Mouse (Mus musculus) lung, embryonic 14.5 days (tissue): ENCODE measurements at regions not wholly inside any gene's neighbourhood (a gene's known extent, or its start where the extent isn't known, plus 50 kb on each side); places are given as distances from the start of the nearest gene placed in this dataset.

Experiments used
- ATAC-seq: fragments of 200-750 bp; cut with Nextera tagmentation; 2 replicates; pipeline ENCODE4 v1.8.0; 2017; ENCODE audit warnings: mild to moderate bottlenecking, moderate TSS enrichment, moderate library complexity; ENCODE audit not compliant: insufficient read depth
- DNase-seq: peaks from one replicate; pipeline ENCODE4 v3.0.0-alpha.2; 2015
- H3K27ac ChIP-seq: fragments of 300-500 bp; sonication (generic); 2 replicates; pipeline ENCODE4 v1.5.1; 2014; ENCODE audit warnings: low read depth, mild to moderate bottlenecking, moderate library complexity
- H3K27me3 ChIP-seq: fragments of 300-500 bp; sonication (generic); 2 replicates; pipeline ENCODE4 v1.6.1; 2014; ENCODE audit warnings: low read length, control low read depth; ENCODE audit not compliant: insufficient read depth
- H3K36me3 ChIP-seq: fragments of 300-500 bp; sonication (generic); 2 replicates; pipeline ENCODE4 v1.6.1; 2014; ENCODE audit warnings: control low read depth; ENCODE audit not compliant: insufficient read depth
- H3K4me1 ChIP-seq: fragments of 300-500 bp; sonication (generic); 2 replicates; pipeline ENCODE4 v1.6.1; 2014; ENCODE audit warnings: antibody characterized with exemption, control low read depth; ENCODE audit not compliant: insufficient read depth
- H3K4me2 ChIP-seq: fragments of 300-500 bp; sonication (generic); 2 replicates; pipeline ENCODE4 v1.6.1; 2014; ENCODE audit warnings: mild to moderate bottlenecking
- H3K4me3 ChIP-seq: fragments of 300-500 bp; sonication (generic); 2 replicates; pipeline ENCODE4 v1.5.1; 2014; ENCODE audit warnings: low read depth, low read length
- H3K9ac ChIP-seq: fragments of 300-500 bp; sonication (generic); 2 replicates; pipeline ENCODE4 v1.6.1; 2014
- H3K9me3 ChIP-seq: fragments of 300-500 bp; sonication (generic); 2 replicates; pipeline ENCODE4 v1.6.1; 2016; ENCODE audit warnings: low read depth, low read length, control low read depth
- CTCF ChIP-seq: IDR thresholded peaks from 2 replicates; pipeline ENCODE4 v1.5.1; 2016; ENCODE audit warnings: antibody characterized with exemption, low read depth
- WGBS: fragments of 180-500 bp; shearing (Covaris S2); extraction: QIAGEN DNeasy Blood & Tissue Kit; methylation state at CpG from one replicate; pipeline ENCODE4 v1.1.7; 2014; 5-methylcytosine and 5-hydroxymethylcytosine counted together

DNA sequence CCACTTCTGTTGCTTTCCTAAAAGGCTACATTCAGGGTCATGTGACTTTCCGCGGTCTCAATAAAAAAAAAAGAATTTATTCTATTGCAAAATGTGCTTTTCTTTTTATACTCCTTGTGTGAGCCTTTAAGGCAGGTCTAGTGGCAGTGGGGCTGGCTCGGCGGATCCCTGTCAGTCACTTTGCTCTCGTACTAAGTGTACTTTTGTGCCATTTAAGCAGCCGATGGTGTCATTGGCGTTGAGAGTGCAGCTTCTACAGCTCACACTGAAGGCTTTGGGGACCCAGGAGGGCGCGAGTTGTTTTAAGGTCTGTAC lies 313.1 kb downstream of the Mtx2 start:
- 28% methylated on average over 9 of the region's 9 CpGs for WGBS
- DNase-seq, result no peak
- H3K36me3 ChIP-seq, result no peaks in the 10 kb centered on the region
- no peaks in the 10 kb centered on the region for H3K4me1 ChIP-seq
- no peak for TF ChIP-seq CTCF
- no peak overlapping the region for H3K27ac ChIP-seq
- H3K9me3 ChIP-seq, result no peaks in the 10 kb centered on the region
- H3K9ac ChIP-seq, result no peak overlapping the region
- peaks cover 70% of the 10 kb centered on the region for H3K27me3 ChIP-seq
- no peak overlapping the region for H3K4me2 ChIP-seq
- ATAC-seq, result no peak
- no peak overlapping the region for H3K4me3 ChIP-seq

DNA sequence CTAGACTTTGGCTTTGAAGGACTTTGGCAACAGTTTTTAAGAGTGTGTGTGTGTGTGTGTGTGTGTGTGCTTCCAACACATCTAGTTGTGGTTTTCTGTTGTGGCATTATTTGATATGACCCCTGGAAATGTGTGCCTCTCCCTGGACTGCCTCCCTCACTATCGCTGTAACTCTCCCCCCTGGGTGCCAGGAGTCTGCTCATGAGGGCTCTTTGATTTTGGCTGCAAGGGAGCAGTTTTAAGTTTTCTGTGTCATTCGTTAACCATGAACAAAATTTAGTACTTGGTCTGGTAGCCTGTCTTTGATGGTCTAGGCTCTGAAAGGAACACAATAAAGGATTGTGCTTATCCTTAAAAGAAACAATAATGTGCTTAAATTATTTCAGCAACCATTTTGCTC lies 313.9 kb downstream of the Mtx2 start:
- WGBS, result 65% methylated on average over 2 of the region's 2 CpGs
- H3K27me3 ChIP-seq, result peaks cover 61% of the 10 kb centered on the region

GRCm38 (mm10) chr2:75142675-75143074 lies 317.1 kb downstream of the Mtx2 start:
- peaks cover 40% of the 10 kb centered on the region for H3K27me3 ChIP-seq

More for the DNA sequence above, 313.9 kb downstream of the Mtx2 start:
- ATAC-seq (no peak), DNase-seq (no peak)
- Histone ChIP-seq H3K27ac (no peak overlapping the region), H3K9ac (no peak overlapping the region), H3K4me3 (no peak overlapping the region), H3K4me2 (no peak overlapping the region), H3K4me1 (no peaks in the 10 kb centered on the region), H3K36me3 (no peaks in the 10 kb centered on the region), H3K9me3 (no peaks in the 10 kb centered on the region)
- TF ChIP-seq CTCF, result no peak

GRCm38 (mm10) chr2:75144861-75145260 lies 319.3 kb downstream of the Mtx2 start:
- Histone ChIP-seq H3K4me3 (no peak overlapping the region), H3K4me1 (no peaks in the 10 kb centered on the region), H3K27me3 (peaks cover 27% of the 10 kb centered on the region), H3K9ac (no peak overlapping the region), H3K27ac (no peak overlapping the region), H3K9me3 (no peaks in the 10 kb centered on the region), H3K36me3 (no peaks in the 10 kb centered on the region), H3K4me2 (no peak overlapping the region)
- no peak for ATAC-seq
- TF ChIP-seq CTCF, result no peak
- DNase-seq, result no peak
- WGBS, result 75% methylated on average over 12 of the region's 12 CpGs

More at GRCm38 (mm10) chr2:75142675-75143074, 317.1 kb downstream of the Mtx2 start:
- H3K4me3 ChIP-seq, result no peak overlapping the region
- no peaks in the 10 kb centered on the region for H3K4me1 ChIP-seq
- no peak overlapping the region for H3K27ac ChIP-seq
- no peak overlapping the region for H3K9ac ChIP-seq
- H3K9me3 ChIP-seq, result no peaks in the 10 kb centered on the region
- no peak for ATAC-seq
- no peak for TF ChIP-seq CTCF
- H3K4me2 ChIP-seq, result no peak overlapping the region
- no peak for DNase-seq
- WGBS, result 25% methylated on average over 2 of the region's 2 CpGs
- no peaks in the 10 kb centered on the region for H3K36me3 ChIP-seq

DNA sequence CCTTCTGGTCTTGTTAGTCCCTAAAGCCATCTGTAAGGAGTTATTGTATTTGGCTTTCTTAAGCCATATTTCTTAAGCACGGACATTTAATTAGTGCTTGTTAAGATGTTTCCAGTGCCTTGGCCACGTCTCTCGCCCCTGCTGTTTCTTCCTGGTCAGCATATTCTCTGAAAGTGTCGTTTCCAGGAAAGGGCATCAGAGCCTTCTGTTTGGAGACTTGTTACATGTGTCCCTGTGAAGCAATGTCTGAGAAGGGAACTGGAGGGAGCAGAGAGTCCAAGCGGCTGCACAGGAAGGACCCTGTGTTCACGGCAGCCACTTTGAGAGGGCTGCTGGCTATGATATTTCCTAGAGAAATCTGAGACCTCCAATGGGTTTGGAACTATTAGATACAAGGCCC lies 320.7 kb downstream of the Mtx2 start:
- H3K27ac ChIP-seq, result no peak overlapping the region
- no peaks in the 10 kb centered on the region for H3K4me1 ChIP-seq
- H3K4me2 ChIP-seq, result no peak overlapping the region
- H3K36me3 ChIP-seq, result no peaks in the 10 kb centered on the region
- ATAC-seq (no peak), DNase-seq (no peak)
- WGBS, result 41% methylated on average over 6 of the region's 6 CpGs
- no peak overlapping the region for H3K9ac ChIP-seq
- TF ChIP-seq CTCF, result no peak
- no peak overlapping the region for H3K4me3 ChIP-seq
- no peaks in the 10 kb centered on the region for H3K9me3 ChIP-seq
- H3K27me3 ChIP-seq, result peaks cover 17% of the 10 kb centered on the region

DNA sequence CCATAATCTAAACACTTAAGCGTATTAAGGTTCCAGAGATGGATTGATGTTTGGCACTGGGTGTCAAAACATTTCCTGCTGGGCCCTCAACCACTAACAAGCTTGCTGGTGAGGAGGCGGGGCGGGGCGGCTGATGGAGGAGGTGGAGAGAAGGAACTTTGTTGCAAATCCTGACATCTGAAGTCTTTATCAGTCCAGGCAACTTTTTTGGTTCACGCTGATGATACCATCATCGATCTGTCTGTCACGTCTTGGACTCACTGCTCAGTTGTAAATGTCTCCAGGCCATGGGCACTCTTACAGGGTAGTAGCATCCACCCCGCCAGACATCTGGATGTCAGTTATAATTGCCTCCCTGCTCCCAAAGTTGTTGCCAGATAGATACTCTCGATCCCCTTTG lies 321.8 kb downstream of the Mtx2 start:
- Histone ChIP-seq H3K9ac (no peak overlapping the region), H3K27ac (no peak overlapping the region), H3K27me3 (peaks cover 13% of the 10 kb centered on the region), H3K36me3 (no peaks in the 10 kb centered on the region), H3K4me2 (no peak overlapping the region), H3K9me3 (no peaks in the 10 kb centered on the region), H3K4me3 (no peak overlapping the region), H3K4me1 (no peaks in the 10 kb centered on the region)
- WGBS, result 31% methylated on average over 9 of the region's 9 CpGs
- DNase-seq, result no peak
- no peak for TF ChIP-seq CTCF
- ATAC-seq, result no peak

GRCm38 (mm10) chr2:75147967-75148366 lies 322.4 kb downstream of the Mtx2 start:
- DNase-seq, result no peak
- Histone ChIP-seq H3K4me2 (no peak overlapping the region), H3K4me3 (no peak overlapping the region), H3K9ac (no peak overlapping the region), H3K27me3 (peaks cover 13% of the 10 kb centered on the region), H3K9me3 (no peaks in the 10 kb centered on the region), H3K36me3 (no peaks in the 10 kb centered on the region), H3K27ac (no peak overlapping the region), H3K4me1 (no peaks in the 10 kb centered on the region)
- no peak for TF ChIP-seq CTCF
- WGBS, result 37% methylated on average over 8 of the region's 8 CpGs
- ATAC-seq, result no peak

- WGBS, result 75% methylated on average over 5 of the region's 5 CpGs
- DNase-seq (no peak), ATAC-seq (no peak)
- H3K4me1 ChIP-seq, result no peaks in the 10 kb centered on the region
- H3K4me2 ChIP-seq, result no peak overlapping the region
- TF ChIP-seq CTCF, result no peak
- H3K36me3 ChIP-seq, result no peaks in the 10 kb centered on the region
- H3K27me3 ChIP-seq, result peaks cover 13% of the 10 kb centered on the region
- H3K9me3 ChIP-seq, result no peaks in the 10 kb centered on the region
- H3K9ac ChIP-seq, result no peak overlapping the region
- H3K4me3 ChIP-seq, result no peak overlapping the region
- H3K27ac ChIP-seq, result no peak overlapping the region
Measured at GRCm38 (mm10) chr2:75149036-75149435, 323.4 kb downstream of the Mtx2 start.
